Mouse (Mus musculus): Measurements from ENCODE around the gene Pigk. TPM values are rescaled to one million over a fixed set of nuclear protein-coding genes. Genes with fewer than 3 reads are reported as not detected.

The Pigk gene
- polyA plus RNA-seq, 1 experiment from 2014 or later, result 41.0 TPM

- Histone ChIP-seq H3K4me3 (replicated peaks) (no peak overlapping the region), H3K4me1 (no peaks in the 10 kb centered on the region), H3K9ac (no peak overlapping the region), H3K9me3 (no peaks in the 10 kb centered on the region), H3K27ac (no peak overlapping the region), H3K27me3 (replicated peaks) (no peaks in the 10 kb centered on the region), H3K4me2 (no peak overlapping the region), H3K36me3 (no peaks in the 10 kb centered on the region)
- no peak for ATAC-seq (ENCODE audit: insufficient read depth, low FRiP score, low read depth)
- 91% methylated on average over 3 of the region's 3 CpGs for WGBS
These were observed 199.7 kb downstream of the Pigk start for GRCm38 (mm10) chr3:152913625-152914024.

GRCm38 (mm10) chr3:152914376-152914775, 200.5 kb downstream of the Pigk start:
- ATAC-seq (ENCODE audit: insufficient read depth, low FRiP score, low read depth), result no peak

DNA sequence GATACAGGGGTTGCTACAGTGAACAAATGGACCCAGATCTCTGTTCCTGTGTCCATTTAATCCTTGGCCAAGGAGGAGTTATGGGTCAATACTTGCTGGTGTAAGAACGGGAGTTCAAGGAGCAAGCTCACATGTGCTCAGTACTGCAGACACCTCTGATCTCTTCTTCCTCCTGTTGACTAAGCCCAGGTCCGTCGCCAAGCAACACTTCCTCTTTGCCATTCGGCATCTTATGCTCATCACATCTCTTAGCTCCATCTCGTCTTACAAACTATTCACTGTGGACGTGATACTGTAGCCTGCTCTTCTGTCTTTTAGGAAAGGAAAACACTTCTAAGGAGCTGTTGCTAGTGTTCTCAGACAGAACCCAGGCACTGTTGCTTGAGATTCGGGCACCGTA, 203.7 kb downstream of the Pigk start:
- H3K4me1 ChIP-seq, result no peaks in the 10 kb centered on the region
- H3K4me2 ChIP-seq, result no peak overlapping the region
- no peaks in the 10 kb centered on the region for H3K27me3 ChIP-seq (replicated peaks)
- H3K9me3 ChIP-seq, result no peaks in the 10 kb centered on the region
- no peak overlapping the region for H3K9ac ChIP-seq
- no peak overlapping the region for H3K4me3 ChIP-seq (replicated peaks)
- 81% methylated on average over 8 of the region's 8 CpGs for WGBS
- no peak for ATAC-seq (ENCODE audit: insufficient read depth, low FRiP score, low read depth)
- no peaks in the 10 kb centered on the region for H3K36me3 ChIP-seq
- no peak overlapping the region for H3K27ac ChIP-seq

More at GRCm38 (mm10) chr3:152914376-152914775, 200.5 kb downstream of the Pigk start:
- no peak overlapping the region for H3K4me2 ChIP-seq
- no peaks in the 10 kb centered on the region for H3K4me1 ChIP-seq
- no peak overlapping the region for H3K9ac ChIP-seq
- H3K9me3 ChIP-seq, result no peaks in the 10 kb centered on the region
- no peak overlapping the region for H3K4me3 ChIP-seq (replicated peaks)
- 73% methylated on average over 6 of the region's 6 CpGs for WGBS
- H3K36me3 ChIP-seq, result no peaks in the 10 kb centered on the region
- H3K27ac ChIP-seq, result no peak overlapping the region
- H3K27me3 ChIP-seq (replicated peaks), result no peaks in the 10 kb centered on the region

GRCm38 (mm10) chr3:152919101-152919500, 205.2 kb downstream of the Pigk start:
- Histone ChIP-seq H3K4me1 (no peaks in the 10 kb centered on the region), H3K9ac (no peak overlapping the region), H3K27me3 (replicated peaks) (no peaks in the 10 kb centered on the region), H3K4me2 (no peak overlapping the region), H3K4me3 (replicated peaks) (no peak overlapping the region), H3K27ac (no peak overlapping the region), H3K9me3 (no peaks in the 10 kb centered on the region), H3K36me3 (no peaks in the 10 kb centered on the region)
- 63% methylated on average over 10 of the region's 10 CpGs for WGBS
- ATAC-seq (ENCODE audit: insufficient read depth, low FRiP score, low read depth), result no peak

DNA sequence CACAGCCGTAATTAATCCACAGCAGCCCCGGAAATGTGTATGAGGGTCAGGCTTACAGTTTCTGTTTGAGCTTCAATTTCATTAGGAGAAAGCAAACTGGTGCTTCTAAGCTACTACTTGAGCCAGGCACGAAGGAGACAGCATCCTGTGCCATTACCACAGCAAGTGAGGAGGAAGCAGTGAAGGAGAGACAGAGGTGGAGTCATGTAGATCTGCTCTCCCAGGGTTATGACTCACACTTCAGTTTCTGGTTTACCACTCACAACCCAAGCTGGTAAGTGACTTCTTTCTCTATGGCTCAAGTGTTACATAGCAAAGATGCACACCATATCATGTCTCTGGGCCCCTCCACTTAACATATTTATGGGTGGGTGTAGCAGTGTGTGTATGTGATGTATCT, 206.5 kb downstream of the Pigk start:
- no peak overlapping the region for H3K9ac ChIP-seq
- H3K9me3 ChIP-seq, result no peaks in the 10 kb centered on the region
- WGBS, result 82% methylated on average over 3 of the region's 3 CpGs
- H3K4me2 ChIP-seq, result no peak overlapping the region
- no peak overlapping the region for H3K4me3 ChIP-seq (replicated peaks)
- H3K4me1 ChIP-seq, result no peaks in the 10 kb centered on the region
- no peaks in the 10 kb centered on the region for H3K36me3 ChIP-seq
- ATAC-seq (ENCODE audit: insufficient read depth, low FRiP score, low read depth), result no peak
- no peak overlapping the region for H3K27ac ChIP-seq
- H3K27me3 ChIP-seq (replicated peaks), result no peaks in the 10 kb centered on the region

DNA sequence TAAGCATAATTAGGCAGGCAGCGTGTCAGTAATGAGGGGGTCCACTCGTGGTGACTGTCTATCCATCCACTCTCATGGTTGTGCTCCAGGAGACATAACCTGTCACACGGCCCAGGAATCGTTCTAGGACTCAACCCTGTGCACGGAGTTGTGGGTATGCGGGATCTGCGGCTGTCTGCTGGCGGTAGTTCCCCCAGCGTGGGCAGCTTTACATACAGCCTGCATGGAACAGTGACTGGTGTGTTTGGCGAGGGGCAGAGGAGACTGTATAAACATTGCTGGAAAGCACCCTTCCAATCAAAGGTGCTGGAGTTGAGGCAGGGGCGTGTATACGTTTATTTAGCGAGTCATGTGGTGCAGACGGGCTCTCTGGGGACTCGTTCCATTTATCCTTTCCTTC, 209.6 kb downstream of the Pigk start:
- WGBS, result 41% methylated on average over 15 of the region's 15 CpGs
- ATAC-seq (ENCODE audit: insufficient read depth, low FRiP score, low read depth), result no peak

DNA sequence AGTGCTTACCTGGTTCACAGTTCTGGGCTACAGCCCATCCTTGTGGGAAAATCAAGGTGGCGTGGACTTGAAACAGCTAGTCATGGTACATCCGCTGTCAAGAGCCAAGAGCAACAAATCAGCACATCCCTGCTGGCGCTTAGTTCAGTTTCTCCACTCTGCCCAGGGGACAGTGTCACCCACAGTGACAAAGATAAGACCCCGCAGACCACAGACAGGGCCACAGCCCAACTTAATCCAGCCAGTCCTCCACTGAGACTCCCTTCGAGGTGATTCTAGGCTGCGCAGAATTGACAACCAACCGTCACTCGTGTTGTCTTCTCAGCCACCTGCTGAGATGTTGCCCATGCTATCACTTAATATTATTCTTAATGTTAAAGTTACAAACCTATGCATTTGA, 211.5 kb downstream of the Pigk start:
- no peaks in the 10 kb centered on the region for H3K9me3 ChIP-seq
- H3K4me3 ChIP-seq (replicated peaks), result no peak overlapping the region
- no peak overlapping the region for H3K27ac ChIP-seq
- H3K36me3 ChIP-seq, result no peaks in the 10 kb centered on the region
- H3K4me2 ChIP-seq, result no peak overlapping the region
- peaks cover 6% of the 10 kb centered on the region; the same call in 1 of the 2 replicates for H3K4me1 ChIP-seq
- ATAC-seq (ENCODE audit: insufficient read depth, low FRiP score, low read depth), result no peak
- 89% methylated on average over 8 of the region's 8 CpGs for WGBS
- H3K27me3 ChIP-seq (replicated peaks), result no peaks in the 10 kb centered on the region
- no peak overlapping the region for H3K9ac ChIP-seq

More for the DNA sequence above, 209.6 kb downstream of the Pigk start:
- no peaks in the 10 kb centered on the region for H3K36me3 ChIP-seq
- H3K27me3 ChIP-seq (replicated peaks), result no peaks in the 10 kb centered on the region
- no peaks in the 10 kb centered on the region for H3K9me3 ChIP-seq
- H3K27ac ChIP-seq, result no peak overlapping the region
- peaks cover 3% of the 10 kb centered on the region; the same call in 1 of the 2 replicates for H3K4me1 ChIP-seq
- no peak overlapping the region for H3K9ac ChIP-seq
- H3K4me2 ChIP-seq, result peak overlapping the region; percentile 24; the same call in 1 of the 2 replicates
- H3K4me3 ChIP-seq (replicated peaks), result no peak overlapping the region

DNA sequence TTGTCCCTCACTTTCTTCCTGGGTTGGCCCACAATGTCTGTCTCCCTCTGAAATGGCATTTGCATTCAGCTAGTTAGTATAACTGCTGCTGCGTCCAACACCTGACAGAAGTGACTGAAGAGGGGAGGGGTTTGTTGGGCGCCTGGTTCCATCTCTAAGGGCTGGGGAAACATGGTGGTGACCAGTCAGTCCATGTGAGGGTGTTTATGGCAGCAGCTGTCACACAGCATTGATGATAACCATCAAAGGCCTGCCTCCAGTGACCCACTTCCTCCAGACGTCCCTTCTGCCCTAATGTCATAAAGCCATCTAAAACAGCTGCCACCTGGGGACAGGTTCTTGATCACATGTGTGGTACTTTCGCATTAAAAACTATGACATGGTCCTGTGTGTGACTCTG, 212.3 kb downstream of the Pigk start:
- Histone ChIP-seq H3K4me1 (peaks cover 6% of the 10 kb centered on the region; the same call in 1 of the 2 replicates), H3K9me3 (no peaks in the 10 kb centered on the region), H3K9ac (no peak overlapping the region), H3K4me2 (no peak overlapping the region), H3K27ac (no peak overlapping the region), H3K36me3 (no peaks in the 10 kb centered on the region), H3K27me3 (replicated peaks) (no peaks in the 10 kb centered on the region), H3K4me3 (replicated peaks) (no peak overlapping the region)
- ATAC-seq (ENCODE audit: insufficient read depth, low FRiP score, low read depth), result no peak
- 71% methylated on average over 4 of the region's 4 CpGs for WGBS

GRCm38 (mm10) chr3:152928287-152928975, 214.5 kb downstream of the Pigk start:
- ATAC-seq (ENCODE audit: insufficient read depth, low FRiP score, low read depth), result peak; percentile 18; the same call in 1 of the 2 replicates
- H3K27me3 ChIP-seq (replicated peaks), result no peaks in the 10 kb centered on the region
- WGBS, result 56% methylated on average over 13 of the region's 13 CpGs

GRCm38 (mm10) chr3:152929256-152929787, 215.4 kb downstream of the Pigk start:
- no peaks in the 10 kb centered on the region for H3K27me3 ChIP-seq (replicated peaks)
- no peak for ATAC-seq (ENCODE audit: insufficient read depth, low FRiP score, low read depth)
- WGBS, result 63% methylated on average over 10 of the region's 10 CpGs

More at GRCm38 (mm10) chr3:152928287-152928975, 214.5 kb downstream of the Pigk start:
- Histone ChIP-seq H3K4me1 (peaks cover 6% of the 10 kb centered on the region; the same call in 1 of the 2 replicates), H3K4me2 (no peak overlapping the region), H3K4me3 (replicated peaks) (no peak overlapping the region), H3K9me3 (no peaks in the 10 kb centered on the region), H3K27ac (no peak overlapping the region), H3K36me3 (no peaks in the 10 kb centered on the region), H3K9ac (no peak overlapping the region)

GRCm38 (mm10) chr3:152929788-152930281, 215.9 kb downstream of the Pigk start:
- Histone ChIP-seq H3K36me3 (no peaks in the 10 kb centered on the region), H3K9ac (no peak overlapping the region), H3K9me3 (no peaks in the 10 kb centered on the region), H3K4me1 (peaks cover 6% of the 10 kb centered on the region; the same call in 1 of the 2 replicates), H3K4me2 (no peak overlapping the region), H3K27ac (no peak overlapping the region), H3K4me3 (replicated peaks) (no peak overlapping the region), H3K27me3 (replicated peaks) (no peaks in the 10 kb centered on the region)
- no peak for ATAC-seq (ENCODE audit: insufficient read depth, low FRiP score, low read depth)
- 74% methylated on average over 7 of the region's 7 CpGs for WGBS

More at GRCm38 (mm10) chr3:152929256-152929787, 215.4 kb downstream of the Pigk start:
- peaks cover 6% of the 10 kb centered on the region; the same call in 1 of the 2 replicates for H3K4me1 ChIP-seq
- H3K9ac ChIP-seq, result no peak overlapping the region
- H3K9me3 ChIP-seq, result no peaks in the 10 kb centered on the region
- no peaks in the 10 kb centered on the region for H3K36me3 ChIP-seq
- H3K4me2 ChIP-seq, result no peak overlapping the region
- H3K4me3 ChIP-seq (replicated peaks), result no peak overlapping the region
- no peak overlapping the region for H3K27ac ChIP-seq

DNA sequence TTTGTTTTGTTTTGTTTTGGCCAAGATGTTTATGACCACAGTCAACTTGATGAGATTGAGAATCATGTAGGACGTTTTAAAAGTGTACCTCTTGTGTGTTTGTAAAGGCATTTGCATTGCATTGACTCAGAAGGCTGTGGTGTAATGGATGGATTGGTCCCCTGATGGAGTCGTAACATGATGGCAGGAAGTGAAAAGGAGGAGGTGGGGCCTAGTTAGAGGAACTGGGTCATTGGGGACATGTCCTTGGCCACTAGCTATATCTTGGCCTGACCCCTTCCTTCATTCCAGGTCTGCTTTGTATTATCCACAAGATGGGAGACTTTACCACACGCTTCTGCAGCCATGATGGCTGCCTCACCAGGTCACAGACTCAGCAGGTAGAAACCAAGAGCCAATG, 217.5 kb downstream of the Pigk start:
- no peak overlapping the region for H3K9ac ChIP-seq
- WGBS, result 77% methylated on average over 3 of the region's 3 CpGs
- no peaks in the 10 kb centered on the region for H3K9me3 ChIP-seq
- no peaks in the 10 kb centered on the region for H3K36me3 ChIP-seq
- ATAC-seq (ENCODE audit: insufficient read depth, low FRiP score, low read depth), result no peak
- no peak overlapping the region for H3K4me3 ChIP-seq (replicated peaks)
- no peak overlapping the region for H3K27ac ChIP-seq
- H3K4me1 ChIP-seq, result peaks cover 6% of the 10 kb centered on the region; the same call in 1 of the 2 replicates
- H3K4me2 ChIP-seq, result no peak overlapping the region
- no peaks in the 10 kb centered on the region for H3K27me3 ChIP-seq (replicated peaks)

Measured in stomach, embryonic 15.5 days (tissue).